Mouse (Mus musculus) brain, embryonic 14.5 days (tissue): ENCODE data around the gene Spaca6. TPM values are rescaled to one million over a fixed set of nuclear protein-coding genes. Genes with fewer than 3 reads are reported as not detected.

Experiments used
- DNase-seq: peaks from one replicate; pipeline ENCODE4 v3.0.0-alpha.2; 2011; ENCODE audit warnings: low read depth
- CTCF ChIP-seq: fragments of 200-500 bp; IDR thresholded peaks from 2 replicates; pipeline ENCODE4 v1.5.1; 2012; ENCODE audit warnings: inconsistent platforms, mild to moderate bottlenecking, moderate library complexity, borderline replicate concordance; ENCODE audit not compliant: insufficient read depth, insufficient read length; ENCODE audit errors: extremely low read depth
- POLR2A ChIP-seq: fragments of 200-500 bp; IDR thresholded peaks from 2 replicates; pipeline ENCODE4 v1.6.1; 2012; ENCODE audit warnings: mild to moderate bottlenecking, inconsistent platforms, borderline replicate concordance; ENCODE audit not compliant: poor library complexity, insufficient read depth, insufficient read length, severe bottlenecking; ENCODE audit errors: extremely low read depth
- polyA plus RNA-seq: library from polyadenylated mRNA; depleted of rRNA; stranded (reverse); fragments of >200 nt; gene quantifications from 2 replicates; pipeline ENCODE4 v1.2.3, GENCODE M21; 2012; rRNA removed

Spaca6 gene
- polyA plus RNA-seq, 1 experiment, result 80.4 TPM

- TF ChIP-seq CTCF, result no peak
- TF ChIP-seq POLR2A, result no peak
- DNase-seq, result no peak
Observed at GRCm38 (mm10) chr17:17882672-17883071, 55.7 kb downstream of the Spaca6 start.

- no peak for DNase-seq
- TF ChIP-seq POLR2A (no peak), CTCF (no peak)
Observed at GRCm38 (mm10) chr17:17883840-17884239, 56.9 kb downstream of the Spaca6 start, which contains the start of gene Fpr1. TSS of gene Fpr1 (minus strand) at chr17:17883940.

- TF ChIP-seq POLR2A (no peak), CTCF (no peak)
- no peak for DNase-seq
Observed at GRCm38 (mm10) chr17:17887774-17888248, 60.9 kb downstream of the Spaca6 start, which contains the start of the genes Fpr2 and Fpr3. TSS of gene Fpr2 (plus strand) at chr17:17887824. TSS of gene Fpr3 (plus strand) at chr17:17887852.

- no peak for TF ChIP-seq POLR2A
Observed at GRCm38 (mm10) chr17:17889732-17890425, 62.9 kb downstream of the Spaca6 start.

More at GRCm38 (mm10) chr17:17889732-17890425, 62.9 kb downstream of the Spaca6 start:
- no peak for DNase-seq

Other genes starting within 250 kb of the Spaca6 start
- 10.9 and 12.9 TPM in 2 replicates for gene Lnpep, start 202.1 kb upstream of the Spaca6 start, polyA plus RNA-seq
- gene Vmn2r90, start 123.4 kb upstream of the Spaca6 start, polyA plus RNA-seq, result not detected in 2 replicates
- gene Has1, start 28.0 kb downstream of the Spaca6 start, polyA plus RNA-seq, result 0.11 and 0.25 TPM in 2 replicates
- 0.05 TPM in 1 of 2 replicates, not detected in the other for gene Fpr1, start 56.8 kb downstream of the Spaca6 start, polyA plus RNA-seq
- 0.23 and 0.46 TPM in 2 replicates for gene Fpr2, start 60.7 kb downstream of the Spaca6 start, polyA plus RNA-seq
- not detected in 2 replicates for gene Fpr3, start 60.7 kb downstream of the Spaca6 start, polyA plus RNA-seq
- gene Fpr-rs4, start 194.6 kb downstream of the Spaca6 start, polyA plus RNA-seq, result not detected in 2 replicates
- gene Vmn2r124, start 222.3 kb downstream of the Spaca6 start, polyA plus RNA-seq, result not detected in 2 replicates